Mouse (Mus musculus) adrenal gland, adult (tissue): ENCODE data around the gene Gm15127.
"Not testable (repeated sequence)": the region's sequence is repeated elsewhere in the genome, so short reads cannot be mapped to it uniquely, and the experiment has no call there.

Experiments used
- DNase-seq, 2 experiments: peaks; one replicate each; pipeline ENCODE4 v3.0.0; 2022 to 2023; ENCODE audit warnings: low spot score in 1 of 2; ENCODE audit not compliant: inconsistent age in 2 of 2

The Gm15127 gene

DNA sequence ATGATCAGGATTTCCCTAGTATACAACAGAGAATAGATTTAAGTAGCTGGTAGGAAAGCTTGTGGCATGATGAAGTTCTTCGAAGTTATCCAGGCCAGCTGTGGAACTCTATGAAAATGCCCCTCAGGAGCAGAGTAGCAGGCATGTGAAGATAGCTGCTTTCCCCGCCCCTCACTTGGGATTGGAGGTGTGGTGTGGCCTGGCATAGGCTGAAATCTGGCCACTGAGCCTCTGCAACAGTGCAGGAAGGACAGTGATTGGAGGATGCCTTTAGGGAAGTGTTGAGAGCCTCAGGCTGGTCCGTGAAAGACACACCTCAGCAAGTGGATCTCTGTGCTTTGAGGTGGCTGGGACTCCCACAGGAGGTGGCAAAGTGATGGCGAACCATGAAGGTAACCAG lies at the start of gene Gm15127:
TSS of gene Gm15127 (plus strand) at position 301 of the 400 bp plus-strand sequence.
- not testable (repeated sequence) for DNase-seq

DNA sequence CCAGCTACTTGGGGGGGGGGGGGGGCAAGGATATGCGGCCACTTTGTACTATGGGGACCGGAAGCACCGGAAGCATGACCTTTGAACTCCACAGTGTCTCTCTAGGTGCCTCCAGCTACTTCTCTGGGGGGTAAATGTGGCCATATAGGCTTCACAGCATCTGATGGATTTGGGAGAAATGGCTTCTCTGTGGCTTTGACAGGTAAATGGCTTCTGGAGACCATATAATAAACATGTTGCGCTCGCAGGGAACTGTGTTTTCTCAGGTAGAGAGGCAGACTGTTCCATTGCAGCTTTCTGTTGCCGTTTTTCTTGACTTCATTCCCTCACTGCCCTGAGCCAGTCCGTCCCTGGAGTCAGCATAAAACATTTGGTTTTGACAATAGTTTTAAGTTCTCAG lies 48.3 kb upstream of the Gm15127 start, which contains the start of gene Gm8334:
TSS of gene Gm8334 (minus strand) at position 101 of the 400 bp plus-strand sequence.
- DNase-seq: not testable (repeated sequence)

DNA sequence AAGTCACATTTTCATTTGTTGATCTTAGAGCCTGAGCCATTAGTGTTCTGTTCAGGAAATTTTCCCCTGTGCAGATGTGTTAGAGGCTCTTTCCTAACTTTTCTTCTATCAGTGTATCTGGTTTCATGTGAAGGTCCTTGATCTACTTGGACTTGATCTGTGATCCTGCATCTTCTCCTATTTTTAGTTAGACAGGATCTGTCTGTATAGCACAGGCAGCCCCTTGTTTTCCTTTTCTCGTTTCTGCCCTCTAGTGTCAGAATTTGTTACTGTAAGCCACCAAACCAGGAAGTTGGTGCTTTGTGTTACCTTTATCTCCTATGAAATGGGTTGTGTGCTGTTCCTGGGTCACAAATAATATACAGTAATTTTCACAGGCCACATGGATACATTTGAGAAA lies 12.9 kb downstream of the Gm15127 start:
- peak in 1 of 2 experiments; percentile 52 for DNase-seq
